Mouse (Mus musculus) macrophage (primary cell): ENCODE results near the gene Mylk. TPM values are rescaled to one million over a fixed set of nuclear protein-coding genes. Genes with fewer than 3 reads are reported as not detected.

Source experiments
- H3K27ac ChIP-seq: fragments of 350-480 bp; formaldehyde crosslinking; 2 replicates; pipeline ENCODE4 v1.9.0; 2021
- H3K36me3 ChIP-seq: fragments of 350-480 bp; formaldehyde crosslinking; 2 replicates; pipeline ENCODE4 v1.9.0; 2021; ENCODE audit errors: inconsistent target
- H3K4me3 ChIP-seq: fragments of 350-480 bp; formaldehyde crosslinking; 2 replicates; pipeline ENCODE4 v1.9.0; 2021; ENCODE audit errors: inconsistent target
- H3K79me2 ChIP-seq: fragments of 350-480 bp; formaldehyde crosslinking; 2 replicates; pipeline ENCODE4 v1.9.0; 2021; ENCODE audit errors: inconsistent target
- WGBS: methylation state at CpG from one replicate; pipeline ENCODE4 v1.1.7; 2026; ENCODE audit warnings: inconsistent platforms; ENCODE audit not compliant: missing documents; 5-methylcytosine and 5-hydroxymethylcytosine counted together
- polyA plus RNA-seq: library from polyadenylated mRNA; stranded (reverse); fragments of 250-400 nt; gene quantifications from 3 replicates; pipeline ENCODE4 v1.2.4, GENCODE M21; 2018; ENCODE audit warnings: inconsistent platforms

Gene Mylk
- polyA plus RNA-seq, 1 experiment from 2014 or later: 0.22 TPM

- Histone ChIP-seq H3K27ac (no peak overlapping the region), H3K79me2 (no peaks in the 10 kb centered on the region), H3K4me3 (no peak overlapping the region), H3K36me3 (no peaks in the 10 kb centered on the region)
- WGBS: 14% methylated on average over 3 of the region's 3 CpGs
These were observed 8.0 kb downstream of the Mylk start for GRCm38 (mm10) chr16:34752977-34753376.

GRCm38 (mm10) chr16:34756991-34757390 lies 12.0 kb downstream of the Mylk start:
- Histone ChIP-seq H3K79me2 (no peaks in the 10 kb centered on the region), H3K27ac (no peak overlapping the region), H3K36me3 (no peaks in the 10 kb centered on the region), H3K4me3 (no peak overlapping the region)
- WGBS: 76% methylated on average over 7 of the region's 7 CpGs

- Histone ChIP-seq H3K27ac (no peak overlapping the region), H3K79me2 (no peaks in the 10 kb centered on the region), H3K4me3 (no peak overlapping the region), H3K36me3 (no peaks in the 10 kb centered on the region)
- 83% methylated on average over 5 of the region's 5 CpGs for WGBS
These were observed 13.2 kb downstream of the Mylk start for GRCm38 (mm10) chr16:34758205-34758604.

- WGBS: 90% methylated on average over 9 of the region's 9 CpGs
- H3K79me2 ChIP-seq: no peaks in the 10 kb centered on the region
These were observed 19.1 kb downstream of the Mylk start for GRCm38 (mm10) chr16:34763959-34764591.

GRCm38 (mm10) chr16:34765666-34766065 lies 20.7 kb downstream of the Mylk start:
- 93% methylated on average over 1 of the region's 1 CpGs for WGBS
- Histone ChIP-seq H3K27ac (no peak overlapping the region), H3K79me2 (no peaks in the 10 kb centered on the region), H3K4me3 (no peak overlapping the region), H3K36me3 (no peaks in the 10 kb centered on the region)

More at GRCm38 (mm10) chr16:34763959-34764591, 19.1 kb downstream of the Mylk start:
- Histone ChIP-seq H3K27ac (no peak overlapping the region), H3K36me3 (no peaks in the 10 kb centered on the region), H3K4me3 (no peak overlapping the region)

- Histone ChIP-seq H3K27ac (no peak overlapping the region), H3K36me3 (no peaks in the 10 kb centered on the region), H3K79me2 (no peaks in the 10 kb centered on the region), H3K4me3 (no peak overlapping the region)
- WGBS: 100% methylated on average over 1 of the region's 1 CpGs
These were observed 21.2 kb downstream of the Mylk start for GRCm38 (mm10) chr16:34766193-34766592.

- H3K4me3 ChIP-seq: no peak overlapping the region
- WGBS: 55% methylated on average over 2 of the region's 2 CpGs
- no peaks in the 10 kb centered on the region for H3K36me3 ChIP-seq
- H3K27ac ChIP-seq: no peak overlapping the region
- no peaks in the 10 kb centered on the region for H3K79me2 ChIP-seq
These were observed 22.4 kb downstream of the Mylk start for GRCm38 (mm10) chr16:34767443-34767842.

GRCm38 (mm10) chr16:34768436-34768835 lies 23.4 kb downstream of the Mylk start:
- Histone ChIP-seq H3K36me3 (no peaks in the 10 kb centered on the region), H3K79me2 (no peaks in the 10 kb centered on the region), H3K27ac (no peak overlapping the region), H3K4me3 (no peak overlapping the region)
- WGBS: 96% methylated on average over 4 of the region's 4 CpGs

- WGBS: 21% methylated on average over 4 of the region's 4 CpGs
- Histone ChIP-seq H3K36me3 (no peaks in the 10 kb centered on the region), H3K4me3 (no peak overlapping the region), H3K79me2 (no peaks in the 10 kb centered on the region), H3K27ac (no peak overlapping the region)
These were observed 25.1 kb downstream of the Mylk start for GRCm38 (mm10) chr16:34770127-34770526.

GRCm38 (mm10) chr16:34772445-34773032 lies 27.5 kb downstream of the Mylk start:
- Histone ChIP-seq H3K79me2 (no peaks in the 10 kb centered on the region), H3K27ac (no peak overlapping the region), H3K36me3 (no peaks in the 10 kb centered on the region), H3K4me3 (no peak overlapping the region)
- WGBS: 38% methylated on average over 4 of the region's 4 CpGs

- 56% methylated on average over 1 of the region's 1 CpGs for WGBS
- Histone ChIP-seq H3K4me3 (no peak overlapping the region), H3K36me3 (no peaks in the 10 kb centered on the region), H3K27ac (no peak overlapping the region), H3K79me2 (no peaks in the 10 kb centered on the region)
These were observed 37.4 kb downstream of the Mylk start for GRCm38 (mm10) chr16:34782442-34782841.

- H3K36me3 ChIP-seq: no peaks in the 10 kb centered on the region
- no peaks in the 10 kb centered on the region for H3K79me2 ChIP-seq
- no peak overlapping the region for H3K27ac ChIP-seq
- no peak overlapping the region for H3K4me3 ChIP-seq
- WGBS: 89% methylated on average over 5 of the region's 5 CpGs
These were observed 38.5 kb downstream of the Mylk start for GRCm38 (mm10) chr16:34783536-34783935.

- H3K79me2 ChIP-seq: no peaks in the 10 kb centered on the region
- H3K4me3 ChIP-seq: no peak overlapping the region
- H3K27ac ChIP-seq: no peak overlapping the region
- no peaks in the 10 kb centered on the region for H3K36me3 ChIP-seq
- WGBS: 16% methylated on average over 4 of the region's 4 CpGs
These were observed 39.7 kb downstream of the Mylk start for GRCm38 (mm10) chr16:34784675-34785074.

- Histone ChIP-seq H3K27ac (no peak overlapping the region), H3K4me3 (no peak overlapping the region), H3K79me2 (no peaks in the 10 kb centered on the region), H3K36me3 (no peaks in the 10 kb centered on the region)
- WGBS: 89% methylated on average over 1 of the region's 1 CpGs
These were observed 47.5 kb downstream of the Mylk start for GRCm38 (mm10) chr16:34792555-34792954.

- H3K27ac ChIP-seq: no peak overlapping the region
- no peak overlapping the region for H3K4me3 ChIP-seq
- no peaks in the 10 kb centered on the region for H3K79me2 ChIP-seq
- WGBS: 91% methylated on average over 5 of the region's 5 CpGs
- H3K36me3 ChIP-seq: no peaks in the 10 kb centered on the region
These were observed 48.0 kb downstream of the Mylk start for GRCm38 (mm10) chr16:34793000-34793399.

GRCm38 (mm10) chr16:34801222-34801621 lies 56.2 kb downstream of the Mylk start:
- H3K79me2 ChIP-seq: no peaks in the 10 kb centered on the region
- no peak overlapping the region for H3K4me3 ChIP-seq
- no peaks in the 10 kb centered on the region for H3K36me3 ChIP-seq
- 85% methylated on average over 5 of the region's 5 CpGs for WGBS
- H3K27ac ChIP-seq: no peak overlapping the region
